Mouse (Mus musculus) CD8-positive naive resting alpha-beta T cell, adult 57 days (primary cell): ENCODE results near the gene Zfp30. TPM values are rescaled to one million over a fixed set of nuclear protein-coding genes. Genes with fewer than 3 reads are reported as not detected.

Experiments
- total RNA-seq: library from RNA; stranded (reverse); gene quantifications from one replicate; pipeline ENCODE4 v1.2.4, GENCODE M21; 2023

The Zfp30 gene
- 0.80 TPM for total RNA-seq

GRCm38 (mm10) chr7:29783871-29784551, at the start of gene Zfp30:
Gene Zfp30 (plus strand): TSS chr7:29783998.

GRCm38 (mm10) chr7:29768090-29768900, 15.5 kb upstream of the Zfp30 start, which contains the start of gene Zfp84:
Gene Zfp84 (plus strand): TSS chr7:29768552.

GRCm38 (mm10) chr7:29815910-29816429, 32.2 kb downstream of the Zfp30 start, which contains the start of gene Zfp790:
Gene Zfp790 (plus strand): TSS chr7:29816114.

Other genes starting within 250 kb of the Zfp30 start
- not detected for gene Catsperg2, start 57.0 kb upstream of the Zfp30 start, total RNA-seq
- 19.1 TPM for gene Zfp84, start 15.4 kb upstream of the Zfp30 start, total RNA-seq
- gene Zfp790, start 32.1 kb downstream of the Zfp30 start, total RNA-seq: 11.5 TPM
- gene Zfp940, start 69.7 kb downstream of the Zfp30 start, total RNA-seq: 6.5 TPM
- gene Zfp420, start 76.0 kb downstream of the Zfp30 start, total RNA-seq: 14.4 TPM
- gene Zfp27, start 122.6 kb downstream of the Zfp30 start, total RNA-seq: 8.4 TPM
- 3.9 TPM for gene Zfp383, start 124.2 kb downstream of the Zfp30 start, total RNA-seq
- 16.0 TPM for gene Zfp74, start 170.1 kb downstream of the Zfp30 start, total RNA-seq
- 12.5 TPM for gene Zfp568, start 200.0 kb downstream of the Zfp30 start, total RNA-seq